Mouse (Mus musculus) c-Kit-positive CD71-positive TER-119-positive erythroid progenitor cells, embryonic 14.5 days (primary cell): ENCODE results near the gene Bach1.
A peak's percentile ranks its signal among the peaks of the same experiment; 100 is the strongest.

Experiments used
- DNase-seq: peaks from one replicate; pipeline ENCODE4 v3.0.0-alpha.2; 2013; ENCODE audit warnings: low spot score

Bach1 gene

DNA sequence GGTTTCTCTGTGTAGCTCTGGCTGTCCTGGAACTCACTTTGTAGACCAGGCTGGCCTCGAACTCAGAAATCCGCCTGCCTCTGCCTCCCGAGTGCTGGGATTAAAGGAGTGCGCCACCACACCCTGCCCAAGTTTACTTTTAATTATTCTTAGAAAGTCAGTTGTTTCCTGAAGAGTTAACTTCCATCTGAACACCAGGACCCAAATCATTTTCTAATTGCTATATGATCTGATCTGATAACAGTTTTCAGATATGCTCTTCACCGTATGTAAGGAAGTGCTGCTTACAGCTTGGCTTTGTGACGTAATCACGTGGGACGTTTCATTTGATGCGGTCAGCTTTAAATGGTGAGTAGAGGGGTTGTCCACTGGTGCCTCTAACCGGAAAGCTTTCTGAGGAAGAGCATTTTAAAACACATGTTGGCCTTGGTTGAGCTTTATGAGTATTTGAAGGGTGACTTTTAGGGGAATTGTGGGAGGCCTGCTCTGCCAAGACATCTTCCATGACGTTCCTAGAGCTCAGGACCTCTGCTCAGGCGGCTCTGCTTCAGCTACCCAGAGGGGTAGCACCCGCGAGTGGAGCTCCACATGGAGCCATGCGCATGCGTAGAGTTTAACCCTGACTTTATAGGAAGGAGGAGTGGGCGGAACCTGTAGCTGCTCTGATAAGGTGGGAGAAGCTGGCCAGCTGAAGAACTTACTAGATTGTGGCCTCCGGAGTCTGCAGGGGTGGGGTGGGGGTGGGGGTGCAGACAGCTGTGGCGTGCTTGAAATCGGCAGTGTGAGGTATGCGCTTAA, 39.3 kb downstream of the Bach1 start:
- peak; percentile 15 for DNase-seq

- no peak for DNase-seq
Observed at GRCm38 (mm10) chr16:87741034-87741715, 42.4 kb downstream of the Bach1 start.

GRCm38 (mm10) chr16:87743661-87744060, 44.9 kb downstream of the Bach1 start:
- no peak for DNase-seq

GRCm38 (mm10) chr16:87744338-87744737, 45.6 kb downstream of the Bach1 start:
- DNase-seq = no peak

- no peak for DNase-seq
Observed at GRCm38 (mm10) chr16:87745192-87745945, 46.6 kb downstream of the Bach1 start.

GRCm38 (mm10) chr16:87746728-87747127, 48.0 kb downstream of the Bach1 start:
- peak; percentile 77 for DNase-seq

GRCm38 (mm10) chr16:87751243-87751642, 52.5 kb downstream of the Bach1 start:
- no peak for DNase-seq

DNA sequence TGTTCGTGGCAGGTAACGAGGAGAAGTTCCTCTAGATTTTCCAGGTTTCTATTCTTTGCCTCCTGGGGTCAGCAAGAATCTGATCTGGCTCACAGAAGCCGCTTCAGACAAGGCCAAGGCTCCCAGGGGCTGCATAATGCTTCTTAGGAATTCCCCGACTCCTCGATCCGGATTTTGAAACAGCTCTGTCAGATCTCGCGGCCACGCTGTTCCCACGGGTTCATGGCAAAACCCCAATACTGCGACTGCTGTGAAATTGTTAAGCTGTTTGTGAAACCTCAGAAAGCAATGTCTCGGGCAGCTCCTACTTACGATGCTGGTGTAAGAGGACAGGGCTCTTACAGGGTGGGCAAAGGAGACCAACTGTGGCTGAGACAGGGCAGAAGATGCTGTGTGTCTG, 53.7 kb downstream of the Bach1 start:
- DNase-seq = no peak

DNA sequence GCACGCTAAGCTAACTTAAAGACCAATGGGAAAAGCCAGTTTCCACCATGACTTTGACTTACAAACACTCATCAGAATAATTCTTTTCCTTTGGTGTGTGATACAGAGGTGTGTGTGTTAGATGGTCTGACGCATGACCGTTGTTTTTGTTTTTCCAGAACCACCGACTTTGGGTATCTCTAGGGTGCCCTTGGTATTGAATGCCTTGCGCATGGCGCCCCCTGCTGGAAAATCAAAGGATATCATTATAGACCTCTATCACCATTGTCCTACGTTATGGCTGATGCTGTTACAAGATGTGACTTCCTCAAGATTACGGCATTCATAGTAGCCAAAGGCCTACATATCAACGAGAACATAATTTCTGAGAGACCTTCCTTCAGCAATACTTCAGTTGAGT, 56.1 kb downstream of the Bach1 start:
- DNase-seq = peak; percentile 56

GRCm38 (mm10) chr16:87755915-87756314, 57.2 kb downstream of the Bach1 start:
- DNase-seq = no peak

DNA sequence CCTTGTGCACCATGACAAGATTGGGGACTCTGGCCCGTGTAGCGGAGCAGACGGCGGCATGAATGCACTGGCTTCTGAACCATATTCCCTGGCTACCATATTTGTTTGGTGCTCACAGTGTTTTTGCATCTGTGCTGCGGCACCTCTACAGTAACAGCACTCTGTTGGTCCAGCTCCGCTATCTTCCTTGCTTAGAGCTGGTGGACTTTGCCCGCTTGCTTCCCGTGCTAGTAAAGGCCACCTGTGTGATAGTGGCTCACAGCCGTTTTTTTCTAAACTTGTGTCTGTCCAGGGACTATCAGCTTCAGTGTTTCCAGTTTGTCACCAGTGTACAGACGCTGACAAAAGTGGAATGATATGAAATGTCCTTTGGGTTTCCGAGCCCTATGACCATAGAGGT, 59.3 kb downstream of the Bach1 start:
- DNase-seq = no peak

DNA sequence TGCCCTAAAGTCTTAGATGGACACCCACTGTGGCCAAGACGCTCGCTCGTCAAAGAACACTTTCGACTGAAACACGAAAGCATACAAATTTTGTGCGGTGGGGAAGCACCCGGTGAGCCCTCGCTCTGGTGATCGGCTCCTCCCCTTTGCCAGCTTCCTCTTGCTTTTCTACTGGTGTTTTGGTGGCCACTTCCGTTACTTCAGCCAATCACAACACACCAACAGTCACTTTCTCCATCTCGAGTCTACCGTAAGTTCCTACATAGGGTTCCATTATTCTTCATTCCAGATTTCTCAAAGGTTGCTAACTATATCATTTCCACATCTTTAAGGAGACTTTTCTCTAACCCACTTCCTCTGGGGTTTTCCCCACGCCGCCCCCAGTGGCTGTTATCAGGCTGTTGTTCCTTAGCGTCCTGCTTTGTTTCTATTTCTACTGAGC, 65.9 kb downstream of the Bach1 start:
- no peak for DNase-seq

- no peak for DNase-seq
Observed at GRCm38 (mm10) chr16:87765984-87766383, 67.2 kb downstream of the Bach1 start.

GRCm38 (mm10) chr16:87770576-87770975, 71.8 kb downstream of the Bach1 start:
- DNase-seq = no peak

GRCm38 (mm10) chr16:87771926-87772325, 73.2 kb downstream of the Bach1 start:
- DNase-seq = no peak

GRCm38 (mm10) chr16:87774398-87774797, 75.7 kb downstream of the Bach1 start:
- DNase-seq = peak; percentile 6

DNA sequence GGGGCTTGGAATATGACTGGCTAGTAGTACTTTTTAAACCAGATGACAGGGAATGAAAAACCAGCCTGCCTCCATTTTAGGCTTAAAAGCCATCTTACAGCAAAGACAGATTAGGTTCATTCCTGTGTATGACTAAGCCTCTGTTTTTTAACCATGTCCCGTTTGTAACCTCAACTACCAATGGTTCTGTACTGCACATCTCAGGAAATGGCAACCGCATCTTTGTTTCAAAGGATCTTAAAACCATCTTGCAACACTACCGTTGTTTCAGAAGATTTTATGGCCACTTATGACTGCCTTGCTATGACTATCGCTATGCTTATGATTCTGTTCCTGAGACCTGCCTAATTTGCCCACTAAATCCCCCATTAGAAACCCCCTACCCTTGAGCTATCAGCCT, 78.6 kb downstream of the Bach1 start:
- no peak for DNase-seq

- no peak for DNase-seq
Observed at GRCm38 (mm10) chr16:87781637-87782036, 82.9 kb downstream of the Bach1 start.
